Mouse (Mus musculus) stomach, postnatal 0 days (tissue): ENCODE data around the gene 1190005I06Rik.
A peak's percentile ranks its signal among the peaks of the same experiment; 100 is the strongest.

Experiments
- CTCF ChIP-seq: IDR thresholded peaks from 2 replicates; pipeline ENCODE4 v1.5.1; 2016; ENCODE audit warnings: antibody characterized with exemption, low read depth, mild to moderate bottlenecking, moderate library complexity
- EP300 ChIP-seq: optimal IDR thresholded peaks from 2 replicates; pipeline ENCODE3; 2016; ENCODE audit warnings: antibody characterized with exemption

DNA sequence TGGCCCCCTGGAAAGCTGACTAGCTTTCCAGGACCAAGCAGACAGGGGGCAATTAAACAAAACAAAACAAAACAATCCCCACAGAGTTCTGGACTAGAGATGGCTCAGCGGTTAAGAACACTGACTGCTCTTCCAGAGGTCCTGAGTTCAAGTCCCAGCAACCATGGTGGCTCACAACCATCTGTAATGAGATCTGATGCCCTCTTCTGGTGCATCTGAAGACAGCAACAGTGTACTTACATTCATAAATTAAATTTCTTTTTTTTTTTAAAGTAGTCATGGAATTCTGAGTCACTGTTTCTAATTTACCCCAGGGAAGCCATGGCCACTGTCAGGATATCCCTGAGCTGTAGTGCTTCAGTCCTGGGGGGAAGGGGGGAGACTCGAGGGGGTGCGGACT is 32.9 kb downstream of the 1190005I06Rik start:
- TF ChIP-seq EP300, result no peak
- TF ChIP-seq CTCF, result peak; percentile 14; the same call in 1 of the 2 replicates
